Mouse (Mus musculus): ENCODE data around the gene Ablim2. TPM values are rescaled to one million over a fixed set of nuclear protein-coding genes. Genes with fewer than 3 reads are reported as not detected.
A peak's percentile ranks its signal among the peaks of the same experiment; 100 is the strongest.

The Ablim2 gene
- polyA plus RNA-seq, 1 experiment from 2014 or later = 0.51 TPM

GRCm38 (mm10) chr5:35896556-35896955 is 138.9 kb downstream of the Ablim2 start:
- H3K9ac ChIP-seq (ENCODE audit: low read length) = no peak overlapping the region
- H3K4me1 ChIP-seq (ENCODE audit: control insufficient read depth, insufficient read depth, low read length) = peaks cover 35% of the 10 kb centered on the region
- H3K27ac ChIP-seq (ENCODE audit: low read depth, low read length) = no peak overlapping the region
- 82% methylated on average over 4 of the region's 4 CpGs for WGBS
- DNase-seq (ENCODE audit: low spot score, missing footprints) (no peak), ATAC-seq (ENCODE audit: low FRiP score) (no peak)
- no peaks in the 10 kb centered on the region for H3K9me3 ChIP-seq (ENCODE audit: control insufficient read depth, low read length)
- H3K36me3 ChIP-seq (ENCODE audit: control insufficient read depth, insufficient read depth, low read length) = no peaks in the 10 kb centered on the region
- peaks cover 4% of the 10 kb centered on the region; the same call in 1 of the 2 replicates for H3K27me3 ChIP-seq (ENCODE audit: control insufficient read depth, insufficient read depth, low read length)
- H3K4me3 ChIP-seq (ENCODE audit: low read depth, low read length) = no peak overlapping the region
- no peak overlapping the region for H3K4me2 ChIP-seq

GRCm38 (mm10) chr5:35897147-35897546 is 139.5 kb downstream of the Ablim2 start:
- Histone ChIP-seq H3K27me3 (ENCODE audit: control insufficient read depth, insufficient read depth, low read length) (no peaks in the 10 kb centered on the region; the same call in 1 of the 2 replicates), H3K36me3 (ENCODE audit: control insufficient read depth, insufficient read depth, low read length) (no peaks in the 10 kb centered on the region), H3K9ac (ENCODE audit: low read length) (no peak overlapping the region), H3K4me1 (ENCODE audit: control insufficient read depth, insufficient read depth, low read length) (peaks cover 36% of the 10 kb centered on the region), H3K27ac (ENCODE audit: low read depth, low read length) (no peak overlapping the region), H3K4me2 (no peak overlapping the region), H3K4me3 (ENCODE audit: low read depth, low read length) (no peak overlapping the region), H3K9me3 (ENCODE audit: control insufficient read depth, low read length) (no peaks in the 10 kb centered on the region)
- DNase-seq (ENCODE audit: low spot score, missing footprints) (no peak), ATAC-seq (ENCODE audit: low FRiP score) (no peak)
- 85% methylated on average over 4 of the region's 4 CpGs for WGBS

- Histone ChIP-seq H3K4me1 (ENCODE audit: control insufficient read depth, insufficient read depth, low read length) (peaks cover 36% of the 10 kb centered on the region), H3K4me3 (ENCODE audit: low read depth, low read length) (no peak overlapping the region), H3K9me3 (ENCODE audit: control insufficient read depth, low read length) (no peaks in the 10 kb centered on the region), H3K4me2 (no peak overlapping the region), H3K27me3 (ENCODE audit: control insufficient read depth, insufficient read depth, low read length) (no peaks in the 10 kb centered on the region), H3K36me3 (ENCODE audit: control insufficient read depth, insufficient read depth, low read length) (no peaks in the 10 kb centered on the region), H3K27ac (ENCODE audit: low read depth, low read length) (no peak overlapping the region), H3K9ac (ENCODE audit: low read length) (no peak overlapping the region)
- no peak for DNase-seq (ENCODE audit: low spot score, missing footprints)
- 76% methylated on average over 4 of the region's 4 CpGs for WGBS
- no peak for ATAC-seq (ENCODE audit: low FRiP score)
Measured at GRCm38 (mm10) chr5:35898114-35898513, 140.4 kb downstream of the Ablim2 start.

GRCm38 (mm10) chr5:35898994-35899393 is 141.3 kb downstream of the Ablim2 start:
- H3K36me3 ChIP-seq (ENCODE audit: control insufficient read depth, insufficient read depth, low read length) = no peaks in the 10 kb centered on the region
- H3K9ac ChIP-seq (ENCODE audit: low read length) = no peak overlapping the region
- WGBS = 84% methylated on average over 3 of the region's 3 CpGs
- H3K4me1 ChIP-seq (ENCODE audit: control insufficient read depth, insufficient read depth, low read length) = peaks cover 36% of the 10 kb centered on the region
- H3K27me3 ChIP-seq (ENCODE audit: control insufficient read depth, insufficient read depth, low read length) = no peaks in the 10 kb centered on the region
- no peak overlapping the region for H3K4me3 ChIP-seq (ENCODE audit: low read depth, low read length)
- no peaks in the 10 kb centered on the region for H3K9me3 ChIP-seq (ENCODE audit: control insufficient read depth, low read length)
- H3K4me2 ChIP-seq = no peak overlapping the region
- no peak overlapping the region for H3K27ac ChIP-seq (ENCODE audit: low read depth, low read length)
- DNase-seq (ENCODE audit: low spot score, missing footprints) = no peak
- ATAC-seq (ENCODE audit: low FRiP score) = no peak

- Histone ChIP-seq H3K27me3 (ENCODE audit: control insufficient read depth, insufficient read depth, low read length) (no peaks in the 10 kb centered on the region), H3K4me3 (ENCODE audit: low read depth, low read length) (no peak overlapping the region), H3K9me3 (ENCODE audit: control insufficient read depth, low read length) (no peaks in the 10 kb centered on the region), H3K9ac (ENCODE audit: low read length) (no peak overlapping the region), H3K4me1 (ENCODE audit: control insufficient read depth, insufficient read depth, low read length) (peaks cover 23% of the 10 kb centered on the region), H3K27ac (ENCODE audit: low read depth, low read length) (no peak overlapping the region), H3K36me3 (ENCODE audit: control insufficient read depth, insufficient read depth, low read length) (no peaks in the 10 kb centered on the region), H3K4me2 (no peak overlapping the region)
- DNase-seq (ENCODE audit: low spot score, missing footprints) = no peak
- 18% methylated on average over 10 of the region's 10 CpGs for WGBS
- no peak for ATAC-seq (ENCODE audit: low FRiP score)
Measured at GRCm38 (mm10) chr5:35900401-35901225, 142.9 kb downstream of the Ablim2 start.

- DNase-seq (ENCODE audit: low spot score, missing footprints) = no peak
- Histone ChIP-seq H3K4me2 (no peak overlapping the region), H3K4me3 (ENCODE audit: low read depth, low read length) (no peak overlapping the region), H3K9me3 (ENCODE audit: control insufficient read depth, low read length) (no peaks in the 10 kb centered on the region), H3K9ac (ENCODE audit: low read length) (no peak overlapping the region), H3K36me3 (ENCODE audit: control insufficient read depth, insufficient read depth, low read length) (no peaks in the 10 kb centered on the region), H3K27ac (ENCODE audit: low read depth, low read length) (no peak overlapping the region), H3K27me3 (ENCODE audit: control insufficient read depth, insufficient read depth, low read length) (no peaks in the 10 kb centered on the region), H3K4me1 (ENCODE audit: control insufficient read depth, insufficient read depth, low read length) (peaks cover 25% of the 10 kb centered on the region)
- ATAC-seq (ENCODE audit: low FRiP score) = 0 out of 2 replicates have a peak, but pooled peaks have one; percentile 22
- 39% methylated on average over 12 of the region's 12 CpGs for WGBS
Measured at GRCm38 (mm10) chr5:35901226-35901809, 143.6 kb downstream of the Ablim2 start.

- no peaks in the 10 kb centered on the region for H3K27me3 ChIP-seq (ENCODE audit: control insufficient read depth, insufficient read depth, low read length)
- peaks cover 35% of the 10 kb centered on the region for H3K4me1 ChIP-seq (ENCODE audit: control insufficient read depth, insufficient read depth, low read length)
- WGBS = 77% methylated on average over 8 of the region's 8 CpGs
- H3K9ac ChIP-seq (ENCODE audit: low read length) = no peak overlapping the region
- ATAC-seq (ENCODE audit: low FRiP score) (no peak), DNase-seq (ENCODE audit: low spot score, missing footprints) (no peak)
- H3K36me3 ChIP-seq (ENCODE audit: control insufficient read depth, insufficient read depth, low read length) = no peaks in the 10 kb centered on the region
- no peak overlapping the region for H3K4me3 ChIP-seq (ENCODE audit: low read depth, low read length)
- H3K9me3 ChIP-seq (ENCODE audit: control insufficient read depth, low read length) = no peaks in the 10 kb centered on the region
- H3K4me2 ChIP-seq = no peak overlapping the region
- no peak overlapping the region for H3K27ac ChIP-seq (ENCODE audit: low read depth, low read length)
Measured at GRCm38 (mm10) chr5:35903456-35903855, 145.8 kb downstream of the Ablim2 start.

GRCm38 (mm10) chr5:35905283-35905682 is 147.6 kb downstream of the Ablim2 start:
- no peak overlapping the region for H3K27ac ChIP-seq (ENCODE audit: low read depth, low read length)
- no peak overlapping the region for H3K9ac ChIP-seq (ENCODE audit: low read length)
- H3K9me3 ChIP-seq (ENCODE audit: control insufficient read depth, low read length) = no peaks in the 10 kb centered on the region
- no peak for DNase-seq (ENCODE audit: low spot score, missing footprints)
- H3K4me1 ChIP-seq (ENCODE audit: control insufficient read depth, insufficient read depth, low read length) = peaks cover 43% of the 10 kb centered on the region
- no peak for ATAC-seq (ENCODE audit: low FRiP score)
- no peak overlapping the region for H3K4me3 ChIP-seq (ENCODE audit: low read depth, low read length)
- no peak overlapping the region for H3K4me2 ChIP-seq
- no peaks in the 10 kb centered on the region for H3K36me3 ChIP-seq (ENCODE audit: control insufficient read depth, insufficient read depth, low read length)
- 67% methylated on average over 8 of the region's 8 CpGs for WGBS
- H3K27me3 ChIP-seq (ENCODE audit: control insufficient read depth, insufficient read depth, low read length) = no peaks in the 10 kb centered on the region

- no peaks in the 10 kb centered on the region; the same call in 1 of the 2 replicates for H3K9me3 ChIP-seq (ENCODE audit: control insufficient read depth, low read length)
- ATAC-seq (ENCODE audit: low FRiP score) = no peak
- no peak for DNase-seq (ENCODE audit: low spot score, missing footprints)
- H3K4me1 ChIP-seq (ENCODE audit: control insufficient read depth, insufficient read depth, low read length) = peaks cover 30% of the 10 kb centered on the region
- H3K36me3 ChIP-seq (ENCODE audit: control insufficient read depth, insufficient read depth, low read length) = no peaks in the 10 kb centered on the region
- no peak overlapping the region for H3K4me3 ChIP-seq (ENCODE audit: low read depth, low read length)
- no peaks in the 10 kb centered on the region for H3K27me3 ChIP-seq (ENCODE audit: control insufficient read depth, insufficient read depth, low read length)
- 84% methylated on average over 4 of the region's 4 CpGs for WGBS
- no peak overlapping the region; the same call in 1 of the 2 replicates for H3K27ac ChIP-seq (ENCODE audit: low read depth, low read length)
- H3K4me2 ChIP-seq = no peak overlapping the region
- H3K9ac ChIP-seq (ENCODE audit: low read length) = no peak overlapping the region
Measured at GRCm38 (mm10) chr5:35907090-35907489, 149.4 kb downstream of the Ablim2 start.
